Mouse (Mus musculus) G1E (cell line): ENCODE data around the gene Ftl1.

Experiments
- CTCF ChIP-seq: IDR thresholded peaks from 2 replicates; pipeline ENCODE4 v1.5.1; 2012; ENCODE audit warnings: low read depth, low read length, inconsistent platforms, mixed read lengths
- GATA1 ChIP-seq: IDR thresholded peaks from 2 replicates; pipeline ENCODE4 v1.6.1; 2012; ENCODE audit warnings: borderline replicate concordance, low read length, inconsistent platforms, mixed read lengths
- POLR2AphosphoS5 ChIP-seq: IDR thresholded peaks from 2 replicates; pipeline ENCODE4 v1.6.1; 2012; ENCODE audit warnings: low read depth, low read length, inconsistent platforms; ENCODE audit not compliant: insufficient replicate concordance

DNA sequence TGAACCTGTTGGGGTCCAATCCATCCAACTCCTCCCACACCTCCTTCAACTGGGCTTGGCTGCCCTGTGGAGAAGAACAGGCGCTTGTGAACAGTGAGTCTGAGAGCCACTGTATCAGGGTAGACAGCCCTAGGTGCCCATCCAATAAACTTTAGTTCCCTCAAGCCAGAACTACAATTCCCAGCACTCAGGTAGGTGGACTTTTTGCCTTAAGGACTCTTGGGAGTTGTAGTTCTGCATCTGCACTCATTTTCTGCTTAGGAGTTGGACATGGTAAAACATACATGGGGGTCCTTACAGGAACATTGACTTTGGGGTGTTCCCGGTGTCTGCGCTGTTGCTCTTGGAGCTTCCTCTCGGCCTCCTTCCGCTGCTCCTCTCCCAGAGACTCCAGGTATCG is 38.7 kb upstream of the Ftl1 start:
- TF ChIP-seq CTCF (no peak), POLR2AphosphoS5 (no peak), GATA1 (no peak)
